Comparison of ENCODE assay signal across 23 mouse cellular contexts in the genomic region with DNA sequence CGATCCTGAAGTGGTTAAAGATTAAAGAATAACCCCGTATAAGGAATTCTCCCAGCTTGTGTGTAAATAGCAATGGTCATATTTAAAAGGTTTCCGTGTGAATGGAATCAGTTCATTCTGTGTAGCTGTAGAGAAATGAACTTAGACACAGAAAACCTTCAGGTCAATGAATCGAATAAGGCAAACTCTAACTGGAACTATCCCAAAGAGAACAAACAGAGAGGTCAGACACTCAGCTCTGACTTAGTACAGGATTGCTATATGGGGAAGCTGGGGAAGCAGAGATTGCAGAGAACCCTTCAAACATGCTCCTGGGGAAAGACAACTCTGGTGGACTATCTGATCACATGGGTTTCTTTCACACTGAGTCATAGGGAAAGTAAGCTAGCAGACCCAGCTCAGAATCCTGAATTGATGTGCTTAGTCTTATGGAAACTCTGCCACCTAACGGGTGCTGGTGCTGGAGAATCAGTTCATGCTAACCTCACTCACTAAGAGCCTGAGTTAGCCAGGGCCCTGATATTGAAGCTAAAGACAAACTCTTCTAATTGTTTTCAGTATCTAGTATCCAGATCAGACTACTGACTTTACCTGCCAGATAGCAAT.
"Had no signal": no experiment of that assay in that cellular context is flagged by ENCODE, and none has a peak within 500 bp of the region (broad histone marks: within the 10 kb centered on the region; RNA-seq: fewer than 3 reads in every experiment).

No protein-coding gene starts in this region.

- H3K36me3 ChIP-seq: heart, embryonic 10.5 days; heart, embryonic 12.5 days; hindbrain, embryonic 10.5 days; hindbrain, embryonic 12.5 days; kidney, embryonic 15.5 days; limb, embryonic 10.5 days; limb, embryonic 12.5 days had no signal

- H3K9me3 ChIP-seq: heart, embryonic 10.5 days; hindbrain, embryonic 10.5 days; kidney, embryonic 15.5 days; limb, embryonic 10.5 days had no signal

- ATAC-seq: hindbrain, embryonic 16.5 days; intestine, embryonic 16.5 days had no signal

- H3K27ac ChIP-seq: gastrocnemius, adult 2 months; heart, embryonic 10.5 days; hindbrain, embryonic 10.5 days; hindbrain, embryonic 12.5 days; hindbrain, embryonic 14.5 days; kidney, embryonic 15.5 days; layer of hippocampus, adult 2 months; left cerebral cortex, adult 2 months; limb, embryonic 10.5 days; limb, embryonic 12.5 days; liver, embryonic 14.5 days had no signal

- DNase-seq: gastrocnemius, adult 2 months; gastrocnemius, postnatal 10 days; gastrocnemius, postnatal 25 days; heart, adult 18-20 months; heart, postnatal 10 days; heart, postnatal 4 days; kidney, adult 11 months; kidney, postnatal 10 days; kidney, postnatal 25 days; liver had no signal

- H3K4me2 ChIP-seq: heart, embryonic 12.5 days; hindbrain, embryonic 12.5 days; hindbrain, embryonic 14.5 days; kidney, embryonic 15.5 days; limb, embryonic 12.5 days had no signal

- H3K9ac ChIP-seq: heart, embryonic 12.5 days; hindbrain, embryonic 12.5 days; hindbrain, embryonic 14.5 days; kidney, embryonic 15.5 days; limb, embryonic 12.5 days; liver, embryonic 14.5 days had no signal

- H3K27me3 ChIP-seq: heart, embryonic 12.5 days; hindbrain, embryonic 12.5 days; kidney, embryonic 15.5 days; limb, embryonic 12.5 days had no signal

- H3K4me1 ChIP-seq: hindbrain, embryonic 10.5 days; hindbrain, embryonic 12.5 days had no signal

- H3K4me3 ChIP-seq: gastrocnemius, adult 2 months; heart, embryonic 10.5 days; heart, embryonic 12.5 days; hindbrain, embryonic 10.5 days; hindbrain, embryonic 12.5 days; kidney, embryonic 15.5 days; layer of hippocampus, adult 2 months; left cerebral cortex, adult 2 months; limb, embryonic 10.5 days; limb, embryonic 12.5 days had no signal
